In the genomic region with DNA sequence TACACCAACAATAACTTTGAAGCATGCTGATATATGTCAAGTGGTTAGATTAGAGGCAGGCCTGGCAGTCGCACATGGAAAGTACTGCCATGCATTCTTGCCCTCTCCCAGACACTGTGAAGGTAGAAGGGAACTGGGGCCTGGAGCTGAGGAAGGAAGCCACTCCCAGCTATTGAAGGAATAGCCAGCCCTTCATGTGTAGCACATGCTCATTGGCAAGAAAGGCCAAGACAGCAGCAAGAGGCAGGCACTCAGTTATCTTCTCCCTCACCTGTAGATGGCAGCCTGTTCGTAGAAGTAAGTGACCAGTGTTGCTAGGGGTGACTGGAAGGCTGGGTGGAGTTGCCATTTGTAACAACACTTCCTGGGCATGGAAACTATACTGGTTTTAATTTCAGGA, we compare ENCODE assay signal across 8 mouse cellular contexts.
DNase-seq lines count a peak whose midpoint lies in the region; ATAC-seq and TF ChIP-seq lines count a peak whose summit lies in the region.
"Had no signal": no experiment of that assay in that cellular context is flagged by ENCODE, and none has a peak within 500 bp of the region (broad histone marks: within the 10 kb centered on the region; RNA-seq: fewer than 3 reads in every experiment).

No protein-coding gene starts in this region.

- TF ChIP-seq CTCF in liver, postnatal 0 days (IDR thresholded peaks at IDR 0.05; ENCODE audit: low read depth): peak; percentile 58
- TF ChIP-seq CTCF in brain, embryonic 14.5 days (IDR thresholded peaks at IDR 0.05; ENCODE audit: borderline replicate concordance, extremely low read depth, insufficient read depth, insufficient read length): peak; percentile 27; the same call in 1 of the 2 replicates

- no peak overlapping the region for H3K4me3 ChIP-seq in liver, postnatal 0 days (ENCODE audit: low read depth, low read length)
- H3K4me3 ChIP-seq in liver, embryonic 12.5 days: no peak overlapping the region

- no peak for TF ChIP-seq EP300 in liver, postnatal 0 days (IDR thresholded peaks at IDR 0.05; ENCODE audit: low read depth)

- peaks cover 20% of the 10 kb centered on the region for H3K4me1 ChIP-seq in liver, postnatal 0 days (ENCODE audit: insufficient read depth)
- H3K4me1 ChIP-seq in liver, embryonic 12.5 days: peaks cover 5% of the 10 kb centered on the region; the same call in 1 of the 2 replicates

- no peaks in the 10 kb centered on the region for H3K9me3 ChIP-seq in liver, postnatal 0 days (ENCODE audit: low read length)
- no peaks in the 10 kb centered on the region for H3K9me3 ChIP-seq in liver, embryonic 12.5 days (replicated peaks)

- TF ChIP-seq POLR2A in brain, embryonic 14.5 days (IDR thresholded peaks at IDR 0.05; ENCODE audit: borderline replicate concordance, extremely low read depth, insufficient read depth, insufficient read length, poor library complexity, severe bottlenecking): no peak

- ATAC-seq in liver, postnatal 0 days: no peak
- ATAC-seq in liver, embryonic 12.5 days: no peak
- ATAC-seq: forebrain, embryonic 14.5 days had no signal

- DNase-seq in liver, postnatal 0 days: no peak
- peak; percentile 44 for DNase-seq in brain, embryonic 14.5 days (ENCODE audit: low read depth)
- DNase-seq in kidney, adult 18-20 months: peak; percentile 28
- peak; percentile 43 for DNase-seq in naive thymus-derived CD4-positive, alpha-beta T cell, adult 2 months (ENCODE audit: low read depth)
- DNase-seq in right cerebral cortex, adult 18-20 months: no peak
- DNase-seq in gastrocnemius, postnatal 14 days: no peak

- WGBS in liver, postnatal 0 days (ENCODE audit: insufficient replicate concordance): 53% methylated on average over 2 of the region's 2 CpGs
- 44% methylated on average over 2 of the region's 2 CpGs for WGBS in liver, embryonic 12.5 days (ENCODE audit: insufficient replicate concordance)

- no peak overlapping the region for H3K9ac ChIP-seq in liver, postnatal 0 days (replicated peaks)
- no peak overlapping the region for H3K9ac ChIP-seq in liver, embryonic 12.5 days

- no peak overlapping the region for H3K27ac ChIP-seq in liver, postnatal 0 days (ENCODE audit: low read depth)
- H3K27ac ChIP-seq in liver, embryonic 12.5 days: no peak overlapping the region

- no peak overlapping the region for H3K4me2 ChIP-seq in liver, postnatal 0 days (ENCODE audit: low read depth, low read length)
- no peak overlapping the region for H3K4me2 ChIP-seq in liver, embryonic 12.5 days

- no peaks in the 10 kb centered on the region for H3K36me3 ChIP-seq in liver, postnatal 0 days (replicated peaks; ENCODE audit: insufficient read depth, low read length)
- H3K36me3 ChIP-seq in liver, embryonic 12.5 days: no peaks in the 10 kb centered on the region

- intact Hi-C loops in gastrocnemius, postnatal 14 days (cut with DNase I; ENCODE audit: low total_unique reads): no loop called here

- H3K27me3 ChIP-seq in liver, postnatal 0 days (ENCODE audit: insufficient read depth, low read length): no peaks in the 10 kb centered on the region
- H3K27me3 ChIP-seq in liver, embryonic 12.5 days (replicated peaks): no peaks in the 10 kb centered on the region

Comparison
In these comparisons a context has a peak if more than half of its experiments do, and no peak if none do; other contexts are left out.
1. DNase-seq: peak in brain, embryonic 14.5 days (single experiment), kidney, adult 18-20 months (single experiment) and naive thymus-derived CD4-positive, alpha-beta T cell, adult 2 months (single experiment); none in liver, postnatal 0 days (single experiment), right cerebral cortex, adult 18-20 months (single experiment) and gastrocnemius, postnatal 14 days (single experiment).